Mouse (Mus musculus): ENCODE data around the gene Mdga1. TPM values are rescaled to one million over a fixed set of nuclear protein-coding genes. Genes with fewer than 3 reads are reported as not detected.

Mdga1 gene
- polyA plus RNA-seq, 1 experiment from 2014 or later: 7.4 TPM

GRCm38 (mm10) chr17:29834333-29834732, 135.6 kb downstream of the Mdga1 start:
- Histone ChIP-seq H3K4me3 (no peak overlapping the region), H3K27me3 (no peaks in the 10 kb centered on the region), H3K36me3 (ENCODE audit: poor library complexity, severe bottlenecking) (peaks cover 23% of the 10 kb centered on the region), H3K9me3 (replicated peaks) (no peaks in the 10 kb centered on the region), H3K4me1 (peaks cover 39% of the 10 kb centered on the region), H3K4me2 (no peak overlapping the region), H3K9ac (no peak overlapping the region), H3K27ac (peak overlapping the region; percentile 88)
- WGBS: 75% methylated on average over 9 of the region's 9 CpGs
- peak; percentile 41; the same call in 1 of the 2 replicates for ATAC-seq

GRCm38 (mm10) chr17:29831696-29832095, 138.2 kb downstream of the Mdga1 start:
- no peaks in the 10 kb centered on the region for H3K9me3 ChIP-seq (replicated peaks)
- H3K4me2 ChIP-seq: no peak overlapping the region
- no peaks in the 10 kb centered on the region for H3K27me3 ChIP-seq
- peaks cover 19% of the 10 kb centered on the region; the same call in 1 of the 2 replicates for H3K4me1 ChIP-seq
- H3K36me3 ChIP-seq (ENCODE audit: poor library complexity, severe bottlenecking): peaks cover 18% of the 10 kb centered on the region
- H3K27ac ChIP-seq: no peak overlapping the region
- ATAC-seq: no peak
- WGBS: 92% methylated on average over 11 of the region's 11 CpGs
- H3K4me3 ChIP-seq: no peak overlapping the region
- no peak overlapping the region for H3K9ac ChIP-seq

- peaks cover 18% of the 10 kb centered on the region for H3K36me3 ChIP-seq (ENCODE audit: poor library complexity, severe bottlenecking)
- peaks cover 13% of the 10 kb centered on the region; the same call in 1 of the 2 replicates for H3K4me1 ChIP-seq
- H3K27ac ChIP-seq: peak overlapping the region; percentile 31; the same call in 1 of the 2 replicates
- no peak overlapping the region for H3K4me3 ChIP-seq
- ATAC-seq: no peak
- H3K27me3 ChIP-seq: peaks cover 10% of the 10 kb centered on the region; the same call in 1 of the 2 replicates
- WGBS: 79% methylated on average over 7 of the region's 7 CpGs
- H3K9ac ChIP-seq: no peak overlapping the region
- no peak overlapping the region for H3K4me2 ChIP-seq
- H3K9me3 ChIP-seq (replicated peaks): no peaks in the 10 kb centered on the region
Measured at GRCm38 (mm10) chr17:29829136-29829535, 140.8 kb downstream of the Mdga1 start.

GRCm38 (mm10) chr17:29827602-29828001, 142.3 kb downstream of the Mdga1 start:
- no peak overlapping the region for H3K4me2 ChIP-seq
- H3K4me1 ChIP-seq: peaks cover 11% of the 10 kb centered on the region; the same call in 1 of the 2 replicates
- no peak overlapping the region for H3K27ac ChIP-seq
- peaks cover 18% of the 10 kb centered on the region for H3K36me3 ChIP-seq (ENCODE audit: poor library complexity, severe bottlenecking)
- H3K9ac ChIP-seq: no peak overlapping the region
- H3K4me3 ChIP-seq: no peak overlapping the region
- H3K9me3 ChIP-seq (replicated peaks): no peaks in the 10 kb centered on the region
- ATAC-seq: no peak
- H3K27me3 ChIP-seq: peaks cover 10% of the 10 kb centered on the region; the same call in 1 of the 2 replicates
- WGBS: 74% methylated on average over 5 of the region's 5 CpGs

- no peak overlapping the region for H3K9ac ChIP-seq
- WGBS: 78% methylated on average over 4 of the region's 4 CpGs
- ATAC-seq: no peak
- H3K27me3 ChIP-seq: peaks cover 27% of the 10 kb centered on the region
- H3K4me1 ChIP-seq: 0 out of 2 replicates have a peak, but pooled peaks cover 4% of the 10 kb centered on the region
- no peak overlapping the region for H3K27ac ChIP-seq
- H3K9me3 ChIP-seq (replicated peaks): no peaks in the 10 kb centered on the region
- H3K36me3 ChIP-seq (ENCODE audit: poor library complexity, severe bottlenecking): no peaks in the 10 kb centered on the region
- no peak overlapping the region for H3K4me2 ChIP-seq
- H3K4me3 ChIP-seq: no peak overlapping the region
Measured at GRCm38 (mm10) chr17:29824512-29825120, 145.3 kb downstream of the Mdga1 start.

- Histone ChIP-seq H3K36me3 (ENCODE audit: poor library complexity, severe bottlenecking) (no peaks in the 10 kb centered on the region), H3K27me3 (peaks cover 32% of the 10 kb centered on the region), H3K9me3 (replicated peaks) (no peaks in the 10 kb centered on the region), H3K4me3 (no peak overlapping the region), H3K9ac (no peak overlapping the region), H3K4me2 (no peak overlapping the region), H3K4me1 (0 out of 2 replicates have a peak, but pooled peaks cover 8% of the 10 kb centered on the region), H3K27ac (no peak overlapping the region)
- ATAC-seq: no peak
- 69% methylated on average over 5 of the region's 5 CpGs for WGBS
Measured at GRCm38 (mm10) chr17:29824208-29824509, 145.7 kb downstream of the Mdga1 start.

GRCm38 (mm10) chr17:29823439-29824207, 146.3 kb downstream of the Mdga1 start:
- peaks cover 13% of the 10 kb centered on the region for H3K4me1 ChIP-seq
- no peak overlapping the region for H3K9ac ChIP-seq
- no peaks in the 10 kb centered on the region for H3K9me3 ChIP-seq (replicated peaks)
- 78% methylated on average over 14 of the region's 14 CpGs for WGBS
- H3K36me3 ChIP-seq (ENCODE audit: poor library complexity, severe bottlenecking): no peaks in the 10 kb centered on the region
- H3K4me2 ChIP-seq: no peak overlapping the region
- ATAC-seq: no peak
- no peak overlapping the region for H3K4me3 ChIP-seq
- H3K27ac ChIP-seq: no peak overlapping the region
- peaks cover 36% of the 10 kb centered on the region for H3K27me3 ChIP-seq

GRCm38 (mm10) chr17:29819608-29820007, 150.3 kb downstream of the Mdga1 start:
- Histone ChIP-seq H3K4me2 (no peak overlapping the region), H3K9ac (no peak overlapping the region), H3K27ac (no peak overlapping the region), H3K27me3 (peaks cover 32% of the 10 kb centered on the region), H3K9me3 (replicated peaks) (no peaks in the 10 kb centered on the region), H3K4me1 (peaks cover 32% of the 10 kb centered on the region), H3K4me3 (no peak overlapping the region), H3K36me3 (ENCODE audit: poor library complexity, severe bottlenecking) (no peaks in the 10 kb centered on the region)
- ATAC-seq: no peak
- WGBS: 81% methylated on average over 3 of the region's 3 CpGs

- H3K4me1 ChIP-seq: peaks cover 38% of the 10 kb centered on the region
- ATAC-seq: no peak
- H3K9me3 ChIP-seq (replicated peaks): no peaks in the 10 kb centered on the region
- no peak overlapping the region for H3K9ac ChIP-seq
- H3K27ac ChIP-seq: no peak overlapping the region; the same call in 1 of the 2 replicates
- H3K36me3 ChIP-seq (ENCODE audit: poor library complexity, severe bottlenecking): no peaks in the 10 kb centered on the region
- whole genome bisulfite sequencing: 80% methylated on average over 7 of the region's 7 CpGs
- no peak overlapping the region for H3K4me3 ChIP-seq
- H3K27me3 ChIP-seq: peaks cover 29% of the 10 kb centered on the region
- no peak overlapping the region for H3K4me2 ChIP-seq
Measured at GRCm38 (mm10) chr17:29818989-29819388, 150.9 kb downstream of the Mdga1 start.

GRCm38 (mm10) chr17:29818264-29818945, 151.5 kb downstream of the Mdga1 start:
- Histone ChIP-seq H3K36me3 (ENCODE audit: poor library complexity, severe bottlenecking) (no peaks in the 10 kb centered on the region), H3K4me1 (peaks cover 36% of the 10 kb centered on the region), H3K4me3 (no peak overlapping the region), H3K9me3 (replicated peaks) (no peaks in the 10 kb centered on the region), H3K27ac (no peak overlapping the region; the same call in 1 of the 2 replicates), H3K4me2 (peak overlapping the region; percentile 3; the same call in 1 of the 2 replicates), H3K9ac (no peak overlapping the region), H3K27me3 (peaks cover 34% of the 10 kb centered on the region)
- WGBS: 15% methylated on average over 11 of the region's 11 CpGs
- ATAC-seq: peak; percentile 70; the same call in 1 of the 2 replicates

GRCm38 (mm10) chr17:29814758-29815157, 155.1 kb downstream of the Mdga1 start:
- Histone ChIP-seq H3K4me3 (no peak overlapping the region), H3K4me2 (no peak overlapping the region), H3K9me3 (replicated peaks) (no peaks in the 10 kb centered on the region), H3K4me1 (peaks cover 35% of the 10 kb centered on the region), H3K36me3 (ENCODE audit: poor library complexity, severe bottlenecking) (no peaks in the 10 kb centered on the region), H3K27ac (no peak overlapping the region), H3K9ac (no peak overlapping the region), H3K27me3 (peaks cover 18% of the 10 kb centered on the region)
- ATAC-seq: peak; percentile 57; the same call in 1 of the 2 replicates
- 28% methylated on average over 6 of the region's 6 CpGs for WGBS

GRCm38 (mm10) chr17:29813328-29813727, 156.6 kb downstream of the Mdga1 start:
- no peak overlapping the region for H3K4me2 ChIP-seq
- H3K36me3 ChIP-seq (ENCODE audit: poor library complexity, severe bottlenecking): no peaks in the 10 kb centered on the region
- no peak overlapping the region for H3K27ac ChIP-seq
- H3K9ac ChIP-seq: no peak overlapping the region
- ATAC-seq: no peak
- H3K4me3 ChIP-seq: no peak overlapping the region
- peaks cover 11% of the 10 kb centered on the region for H3K27me3 ChIP-seq
- H3K4me1 ChIP-seq: peaks cover 23% of the 10 kb centered on the region
- WGBS: 34% methylated on average over 4 of the region's 4 CpGs
- H3K9me3 ChIP-seq (replicated peaks): no peaks in the 10 kb centered on the region
